Mouse (Mus musculus) midbrain, embryonic 12.5 days (tissue): ENCODE data around the gene Rbm24. TPM values are rescaled to one million over a fixed set of nuclear protein-coding genes. Genes with fewer than 3 reads are reported as not detected.

Experiments used
- polyA plus RNA-seq: library from polyadenylated mRNA; unstranded; fragments of >200 nt; fragmentation: Nextera tagmentation; extraction: Ambion mirVana; gene quantifications from 2 replicates; pipeline ENCODE4 v1.2.1, GENCODE M21; 2016

The Rbm24 gene
- polyA plus RNA-seq, 1 experiment from 2014 or later: 2.9 TPM

Other genes with a start within 250 kb of the Rbm24 start
- not detected in 2 replicates for gene Stmnd1, start 144.7 kb upstream of the Rbm24 start, polyA plus RNA-seq
- gene Cap2, start 83.4 kb downstream of the Rbm24 start, polyA plus RNA-seq: 9.6 and 9.9 TPM in 2 replicates